Mouse (Mus musculus) kidney, postnatal 14 days (tissue): ENCODE data around the gene Map3k12.

Source experiments
- DNase-seq: peaks from one replicate; pipeline ENCODE4 v3.0.0; 2022; ENCODE audit warnings: mixed read lengths

The Map3k12 gene

GRCm38 (mm10) chr15:102519211-102520141 lies 2.6 kb upstream of the Map3k12 start:
- no peak for DNase-seq

- no peak for DNase-seq
Observed at GRCm38 (mm10) chr15:102518859-102519201, 2.0 kb upstream of the Map3k12 start.

DNA sequence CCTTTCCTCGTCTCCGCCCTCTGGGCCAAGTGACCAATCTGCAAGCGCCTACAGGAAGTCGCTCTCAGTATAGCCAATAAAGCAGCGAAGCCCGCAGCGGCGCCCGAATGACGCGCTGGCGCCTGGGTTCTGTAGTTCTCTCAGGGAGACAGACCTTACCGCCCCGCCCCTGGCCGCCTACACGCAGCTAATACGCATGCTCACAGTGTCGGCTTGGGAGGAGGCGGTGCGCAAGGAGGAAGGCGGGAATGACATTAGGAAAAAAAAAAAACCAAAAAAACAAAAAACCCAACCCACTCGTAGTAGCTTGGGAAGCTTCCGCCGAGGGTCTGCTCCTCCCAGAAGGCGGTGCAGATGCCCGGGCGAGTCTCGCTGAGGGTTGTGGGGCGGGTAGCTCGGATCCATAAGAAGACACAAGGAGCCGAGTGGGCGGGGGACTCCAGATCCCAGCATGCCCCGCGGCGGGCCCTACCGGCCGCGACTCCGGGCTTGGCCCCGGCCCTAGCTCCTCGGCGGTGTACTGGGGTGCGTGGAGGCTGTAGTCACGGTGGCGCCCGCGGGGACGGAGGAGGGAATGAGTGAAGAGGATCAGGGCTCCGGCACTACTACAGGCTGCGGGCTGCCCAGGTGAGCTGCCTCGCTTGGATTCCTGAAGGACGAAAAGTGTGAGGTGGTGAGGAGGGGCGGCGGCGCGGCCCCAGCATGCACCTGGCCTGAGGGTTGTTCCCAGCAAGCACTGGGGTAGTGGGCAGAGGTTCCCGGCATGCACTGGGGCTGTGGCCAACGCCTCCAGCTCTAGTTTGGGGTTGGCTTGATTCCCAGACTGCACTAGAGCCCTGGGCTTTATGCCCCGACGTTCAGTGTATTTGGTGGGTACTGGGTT lies 1.4 kb upstream of the Map3k12 start, which contains the start of gene Tarbp2:
TSS of gene Tarbp2 (plus strand) at position 217 of the 883 bp plus-strand sequence.
- peak; percentile 100 for DNase-seq

GRCm38 (mm10) chr15:102517631-102517975 lies 739 bp upstream of the Map3k12 start:
- DNase-seq = no peak

DNA sequence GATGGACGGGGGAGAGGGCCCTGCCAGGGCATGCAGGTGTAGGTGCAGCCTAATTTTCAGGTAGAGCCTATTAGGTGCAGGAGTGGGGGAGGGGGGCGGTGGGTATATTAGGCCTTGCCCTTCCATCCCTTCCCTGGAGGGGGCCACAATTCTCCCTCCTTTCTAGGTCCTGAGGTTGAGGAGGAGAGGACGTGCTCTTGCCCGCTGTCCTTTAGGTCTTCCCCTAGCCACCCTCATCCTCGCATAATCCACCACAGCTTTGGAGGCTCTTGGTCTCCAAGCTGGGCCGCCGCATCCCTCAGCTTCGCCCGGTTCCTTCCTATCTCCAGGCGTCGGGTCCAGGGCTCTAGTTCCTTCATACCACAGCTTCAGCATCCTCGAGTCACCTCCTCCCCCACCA lies 571 bp downstream of the Map3k12 start:
- DNase-seq = peak; percentile 37

GRCm38 (mm10) chr15:102515791-102516190 lies 1.1 kb downstream of the Map3k12 start:
- DNase-seq = no peak

- DNase-seq = no peak
Observed at GRCm38 (mm10) chr15:102515261-102515660, 1.6 kb downstream of the Map3k12 start.

DNA sequence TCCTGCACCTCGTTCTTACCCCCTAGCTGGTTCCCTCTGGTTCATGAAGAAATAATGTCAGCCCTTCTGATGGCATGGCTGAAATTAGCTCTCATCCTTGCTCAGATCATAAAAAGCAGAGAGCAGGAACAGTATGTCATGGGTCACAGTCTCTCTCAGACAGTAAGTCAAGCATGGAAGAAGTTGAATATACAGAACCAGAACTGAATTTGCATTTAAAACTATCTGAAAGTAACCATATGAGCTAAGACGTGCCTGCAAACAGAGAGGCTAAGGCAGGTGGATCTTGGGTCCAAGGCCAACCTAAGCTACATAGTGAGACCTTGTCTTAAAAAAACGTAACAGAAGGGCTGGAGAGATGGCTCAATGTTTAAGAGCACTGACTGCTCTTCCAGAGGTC lies 3.9 kb downstream of the Map3k12 start:
- no peak for DNase-seq

DNA sequence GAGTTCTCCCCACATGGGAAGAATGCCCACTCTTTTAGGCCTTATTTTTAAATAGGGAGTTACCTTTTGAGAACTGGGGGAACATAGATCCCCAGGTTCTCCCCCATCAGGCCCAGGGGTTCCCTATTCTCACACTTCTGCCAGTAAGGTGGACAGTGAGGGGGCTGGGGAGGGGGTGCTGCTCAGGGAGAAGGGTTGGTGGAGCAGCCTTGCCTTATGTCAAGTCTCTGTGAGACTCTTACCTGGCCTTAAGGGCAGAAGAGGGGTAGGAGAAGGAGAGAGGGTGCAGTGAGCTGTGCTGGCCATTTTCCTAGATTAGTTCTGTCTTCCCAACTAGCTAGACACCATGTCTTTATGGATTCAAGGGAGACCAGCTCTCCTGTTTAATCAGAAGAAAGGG lies 4.4 kb downstream of the Map3k12 start:
- no peak for DNase-seq

GRCm38 (mm10) chr15:102512010-102512409 lies 4.9 kb downstream of the Map3k12 start:
- DNase-seq = no peak

- peak; percentile 56 for DNase-seq
Observed at GRCm38 (mm10) chr15:102511285-102511833, 5.5 kb downstream of the Map3k12 start.

DNA sequence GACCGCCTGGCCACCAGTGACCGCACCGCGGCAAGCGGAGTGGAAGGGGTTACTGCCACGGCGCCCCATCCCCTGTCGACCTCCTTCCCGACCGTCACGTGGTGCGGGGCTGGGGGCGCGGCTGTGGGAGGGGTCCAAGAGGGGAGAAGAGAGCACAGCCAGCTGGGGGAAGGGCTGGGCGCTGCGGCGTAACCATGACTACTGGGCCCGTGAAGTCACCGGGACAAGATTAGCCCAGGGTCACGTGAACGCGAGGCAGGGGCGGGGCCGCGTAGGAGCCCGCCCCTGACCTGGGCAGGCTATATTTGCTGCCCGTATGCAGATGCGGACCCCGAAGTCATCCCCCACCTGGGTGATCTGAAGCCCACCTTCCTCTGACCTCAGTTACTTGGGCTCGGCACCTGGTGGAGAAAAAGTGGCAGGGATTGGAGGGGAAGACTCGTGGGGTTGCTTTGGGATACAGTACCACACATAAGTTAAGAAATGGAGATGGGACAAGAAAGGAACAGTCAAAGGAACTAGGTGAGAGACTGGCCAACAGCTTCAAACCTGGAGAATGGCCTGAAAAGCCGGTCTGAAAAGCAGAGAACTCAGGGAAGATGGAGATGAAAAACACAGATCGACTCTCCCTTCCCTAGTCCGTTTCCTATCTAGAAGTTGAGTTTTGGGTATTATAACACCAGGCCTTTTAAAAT lies 6.1 kb downstream of the Map3k12 start:
- DNase-seq = peak; percentile 92

DNA sequence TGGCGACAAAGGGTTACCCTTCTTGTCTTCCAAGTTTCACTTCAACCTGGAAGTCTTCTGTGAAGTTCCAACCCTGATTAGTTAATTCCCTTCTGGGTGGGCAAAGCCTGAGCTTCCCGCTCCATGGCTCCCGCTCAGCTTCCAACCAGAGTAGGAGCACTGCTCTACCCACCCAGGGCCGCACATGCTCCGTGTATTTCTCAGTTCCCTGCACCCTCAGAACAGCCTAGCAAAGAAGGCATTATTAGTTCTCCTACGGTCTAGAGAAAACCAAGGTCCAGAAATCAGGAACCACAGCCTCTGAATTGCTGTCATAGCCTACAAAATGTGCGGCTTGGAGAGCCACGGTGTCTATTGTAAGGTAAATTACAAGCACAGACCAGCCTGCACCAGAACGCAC lies 6.8 kb downstream of the Map3k12 start:
- peak; percentile 38 for DNase-seq

GRCm38 (mm10) chr15:102508336-102508735 lies 8.5 kb downstream of the Map3k12 start:
- DNase-seq = no peak

DNA sequence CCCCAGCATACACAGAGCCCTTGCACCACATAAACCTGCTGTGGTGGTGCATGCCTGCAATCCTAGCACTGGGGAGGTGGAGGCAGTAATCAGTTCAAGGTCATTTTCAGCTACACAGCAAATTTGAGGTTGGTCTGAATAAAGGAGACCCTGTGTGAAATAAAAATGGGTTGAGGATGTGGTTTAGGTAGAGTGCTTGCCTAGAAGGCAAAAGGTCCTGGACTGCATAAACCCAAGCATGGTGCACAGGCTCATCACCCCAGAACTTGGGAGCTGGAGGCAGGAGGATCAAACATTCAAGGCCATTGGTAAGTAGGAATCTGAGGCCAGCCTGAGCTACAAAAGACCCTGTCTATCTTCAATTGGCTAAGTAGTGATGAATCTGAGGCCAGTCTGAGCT lies 9.3 kb downstream of the Map3k12 start:
- no peak for DNase-seq

GRCm38 (mm10) chr15:102506864-102507263 lies 10.0 kb downstream of the Map3k12 start:
- DNase-seq = no peak

- DNase-seq = no peak
Observed at GRCm38 (mm10) chr15:102506464-102506830, 10.4 kb downstream of the Map3k12 start.

- DNase-seq = no peak
Observed at GRCm38 (mm10) chr15:102505770-102506463, 10.9 kb downstream of the Map3k12 start.

DNA sequence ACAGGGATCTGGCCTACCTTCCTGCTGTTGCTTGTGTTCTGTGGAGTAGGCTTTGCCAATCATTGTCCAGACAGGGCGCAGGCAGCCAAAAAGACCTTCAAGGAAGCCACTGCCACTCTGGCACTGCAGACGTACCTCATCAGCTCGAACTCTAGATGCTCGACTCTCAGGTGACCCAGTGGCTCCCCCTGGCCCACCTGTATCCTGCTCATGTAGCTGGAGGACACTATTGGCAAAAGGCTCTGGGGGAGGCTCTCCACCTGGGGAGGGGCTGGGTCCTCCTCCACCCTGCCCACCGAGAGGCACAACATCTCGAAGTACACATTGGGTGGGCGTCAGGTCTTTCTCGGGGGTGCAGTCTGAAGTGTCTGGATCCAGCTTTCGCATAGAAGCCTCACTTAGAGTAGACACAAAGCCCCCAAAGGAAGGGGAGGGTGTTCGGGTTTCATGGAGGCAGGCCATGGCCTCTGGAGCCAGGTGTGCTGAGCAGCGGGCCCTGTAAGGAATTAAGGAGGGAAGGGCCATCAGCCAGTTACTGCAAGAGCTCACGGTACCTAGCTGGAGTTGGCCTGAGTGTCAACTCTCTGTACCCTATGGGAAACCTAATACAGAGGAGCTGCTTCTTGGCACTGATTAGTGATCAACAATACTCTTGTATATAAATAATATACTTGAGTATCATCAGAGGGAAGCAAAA lies 11.6 kb downstream of the Map3k12 start:
- DNase-seq = no peak

- DNase-seq = no peak
Observed at GRCm38 (mm10) chr15:102503924-102504782, 12.7 kb downstream of the Map3k12 start.

GRCm38 (mm10) chr15:102503447-102503846 lies 13.4 kb downstream of the Map3k12 start, which contains the start of gene Gm10337:
Gene Gm10337 (plus strand): TSS chr15:102503722.
- no peak for DNase-seq
